Mouse (Mus musculus) intestine, postnatal 0 days (tissue): ENCODE data around the gene Cox14. TPM values are rescaled to one million over a fixed set of nuclear protein-coding genes. Genes with fewer than 3 reads are reported as not detected.
"Not testable (repeated sequence)": the region's sequence is repeated elsewhere in the genome, so short reads cannot be mapped to it uniquely, and the experiment has no call there.

ENCODE experiments used
- ATAC-seq: fragments of 200-750 bp; cut with Nextera tagmentation; 2 replicates; pipeline ENCODE4 v1.8.0; 2017; ENCODE audit warnings: mild to moderate bottlenecking, moderate TSS enrichment, moderate library complexity
- H3K27ac ChIP-seq: fragments of 300-500 bp; sonication (generic); 2 replicates; pipeline ENCODE4 v1.5.1; 2014; ENCODE audit warnings: mild to moderate bottlenecking, low read depth, low read length, moderate library complexity
- H3K27me3 ChIP-seq: fragments of 300-500 bp; sonication (generic); replicated peaks from 2 replicates; pipeline ENCODE4 v1.6.1; 2014; ENCODE audit warnings: low read length, mixed read lengths; ENCODE audit not compliant: control insufficient read depth, insufficient read depth
- H3K36me3 ChIP-seq: fragments of 300-500 bp; sonication (generic); 2 replicates; pipeline ENCODE4 v1.6.1; 2014; ENCODE audit warnings: mild to moderate bottlenecking, moderate library complexity; ENCODE audit not compliant: control insufficient read depth, insufficient read depth
- H3K4me1 ChIP-seq: fragments of 300-500 bp; sonication (generic); replicated peaks from 2 replicates; pipeline ENCODE4 v1.6.1; 2014; ENCODE audit warnings: antibody characterized with exemption, low read length, mixed read lengths; ENCODE audit not compliant: control insufficient read depth, insufficient read depth
- H3K4me2 ChIP-seq: fragments of 300-500 bp; sonication (generic); replicated peaks from 2 replicates; pipeline ENCODE4 v1.6.1; 2014; ENCODE audit warnings: low read depth, mild to moderate bottlenecking, moderate library complexity
- H3K4me3 ChIP-seq: fragments of 300-500 bp; sonication (generic); 2 replicates; pipeline ENCODE4 v1.5.1; 2014; ENCODE audit warnings: low read depth, low read length
- H3K9ac ChIP-seq: fragments of 300-500 bp; sonication (generic); 2 replicates; pipeline ENCODE4 v1.6.1; 2014; ENCODE audit warnings: mild to moderate bottlenecking, low read depth, low read length
- H3K9me3 ChIP-seq: fragments of 300-500 bp; sonication (generic); 2 replicates; pipeline ENCODE4 v1.6.1; 2016; ENCODE audit warnings: mixed run types; ENCODE audit not compliant: control insufficient read depth
- CTCF ChIP-seq: sonication (generic); IDR thresholded peaks from 2 replicates; pipeline ENCODE4 v1.5.1; 2016; ENCODE audit warnings: low read depth, mild to moderate bottlenecking, control low read depth, antibody characterized with exemption, moderate library complexity
- WGBS: fragments of 180-500 bp; shearing (Covaris S2); extraction: QIAGEN DNeasy Blood & Tissue Kit; methylation state at CpG from one replicate; pipeline ENCODE4 v1.1.7; 2014; 5-methylcytosine and 5-hydroxymethylcytosine counted together
- polyA plus RNA-seq: library from polyadenylated mRNA; unstranded; fragments of >200 nt; fragmentation: Nextera tagmentation; extraction: Ambion mirVana; gene quantifications from 2 replicates; pipeline ENCODE4 v1.2.1, GENCODE M21; 2015

Gene Cox14
- polyA plus RNA-seq, 1 experiment from 2014 or later: 298 TPM

DNA sequence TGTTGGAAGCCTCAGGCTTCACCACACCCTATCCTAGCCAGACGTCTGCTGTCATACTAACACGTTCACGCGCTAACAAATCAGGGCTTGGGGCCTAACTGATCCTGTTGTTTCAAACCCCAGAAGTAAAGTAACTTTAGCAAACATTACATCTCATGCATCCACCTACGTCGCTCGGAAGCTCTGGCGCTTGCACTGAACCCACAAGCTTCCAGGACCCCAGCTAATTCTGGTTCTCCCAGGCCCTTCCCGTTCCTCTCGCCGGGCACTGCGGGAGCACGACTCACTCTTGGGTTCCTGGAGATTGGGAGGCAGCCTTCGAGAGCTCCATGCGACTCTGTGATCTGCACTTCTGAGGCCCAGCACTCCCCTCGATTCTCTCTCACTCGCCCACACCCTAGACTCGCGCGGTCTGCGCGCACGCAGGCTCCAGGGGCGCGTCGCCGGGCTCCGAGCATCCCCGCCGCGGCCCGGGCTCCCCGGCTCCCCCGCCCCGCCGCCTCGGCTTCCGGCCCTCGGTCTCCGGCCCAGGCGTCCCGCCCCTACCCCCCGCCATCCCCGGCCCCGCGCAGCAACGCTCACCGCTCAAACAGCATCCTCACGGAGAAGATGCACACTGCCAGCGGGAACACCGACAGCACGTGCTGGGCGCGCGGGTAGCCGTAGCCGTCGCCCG, 46.3 kb downstream of the Cox14 start:
- H3K4me3 ChIP-seq: peak overlapping the region; percentile 84
- under 1% methylated on average over 46 of the region's 59 CpGs for WGBS
- H3K4me2 ChIP-seq: peak overlapping the region; percentile 92

DNA sequence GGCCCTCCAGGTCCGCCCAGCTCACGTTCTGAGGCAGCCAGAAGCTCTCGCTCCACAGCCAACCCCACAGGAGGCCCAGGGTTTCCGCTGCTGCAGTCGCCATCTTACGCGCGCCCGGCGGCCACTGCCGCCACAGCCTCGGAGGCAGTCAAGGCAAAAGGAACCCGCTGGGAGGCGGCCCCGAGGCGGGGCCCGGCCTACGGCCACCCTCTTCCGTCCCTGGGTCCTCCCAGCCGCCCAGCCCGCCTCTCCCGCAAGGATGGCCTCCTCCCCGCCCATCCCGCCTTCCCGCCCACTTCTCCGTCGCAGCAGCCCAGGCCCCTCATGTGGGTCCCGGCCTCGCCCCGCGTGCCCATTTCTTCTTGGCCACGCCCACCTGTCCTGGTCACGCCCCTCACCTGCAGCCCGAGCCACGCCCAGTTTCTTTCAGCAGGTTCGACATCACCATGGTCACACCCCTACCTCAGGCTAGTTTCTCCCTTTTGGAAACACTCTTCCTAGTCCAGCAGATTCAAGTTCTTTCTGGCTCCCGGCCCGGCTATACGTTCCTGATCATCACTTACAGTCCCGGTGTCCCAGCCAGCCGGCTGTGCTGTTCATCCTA, 47.0 kb downstream of the Cox14 start:
- peak; percentile 49 for TF ChIP-seq CTCF

More for the DNA sequence above, 46.3 kb downstream of the Cox14 start:
- Histone ChIP-seq H3K9me3 (no peaks in the 10 kb centered on the region), H3K36me3 (no peaks in the 10 kb centered on the region; the same call in 1 of the 2 replicates), H3K9ac (peak overlapping the region; percentile 73), H3K27ac (peak overlapping the region; percentile 82), H3K27me3 (no peaks in the 10 kb centered on the region), H3K4me1 (no peaks in the 10 kb centered on the region; the same call in 1 of the 2 replicates)
- no peak for TF ChIP-seq CTCF
- peak; percentile 50 for ATAC-seq

DNA sequence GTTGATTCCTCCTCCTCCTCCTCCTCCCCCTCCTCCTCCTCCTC, 47.3 kb downstream of the Cox14 start, which contains the start of gene Cers5:
Gene Cers5, minus strand, starts transcription at position 5 of the 44 bp plus-strand sequence.
- peak within 1 kb of the TSS; percentile 84 for H3K4me3 ChIP-seq
- H3K4me1 ChIP-seq, H3K27me3 ChIP-seq, H3K36me3 ChIP-seq, H3K9me3 ChIP-seq, ATAC-seq: not testable (repeated sequence)
- H3K27ac ChIP-seq: peak within 1 kb of the TSS; percentile 82
- H3K9ac ChIP-seq: peak within 1 kb of the TSS; percentile 73
- peak within 1 kb of the TSS; percentile 92 for H3K4me2 ChIP-seq

More for the DNA sequence above, 47.0 kb downstream of the Cox14 start:
- H3K27ac ChIP-seq: peak overlapping the region; percentile 82
- H3K9me3 ChIP-seq: no peaks in the 10 kb centered on the region
- no peaks in the 10 kb centered on the region for H3K27me3 ChIP-seq
- under 1% methylated on average over 33 of the region's 41 CpGs for WGBS
- peak overlapping the region; percentile 92 for H3K4me2 ChIP-seq
- peak overlapping the region; percentile 84 for H3K4me3 ChIP-seq
- ATAC-seq: peak; percentile 92
- H3K36me3 ChIP-seq: no peaks in the 10 kb centered on the region; the same call in 1 of the 2 replicates
- no peaks in the 10 kb centered on the region; the same call in 1 of the 2 replicates for H3K4me1 ChIP-seq
- H3K9ac ChIP-seq: peak overlapping the region; percentile 73

DNA sequence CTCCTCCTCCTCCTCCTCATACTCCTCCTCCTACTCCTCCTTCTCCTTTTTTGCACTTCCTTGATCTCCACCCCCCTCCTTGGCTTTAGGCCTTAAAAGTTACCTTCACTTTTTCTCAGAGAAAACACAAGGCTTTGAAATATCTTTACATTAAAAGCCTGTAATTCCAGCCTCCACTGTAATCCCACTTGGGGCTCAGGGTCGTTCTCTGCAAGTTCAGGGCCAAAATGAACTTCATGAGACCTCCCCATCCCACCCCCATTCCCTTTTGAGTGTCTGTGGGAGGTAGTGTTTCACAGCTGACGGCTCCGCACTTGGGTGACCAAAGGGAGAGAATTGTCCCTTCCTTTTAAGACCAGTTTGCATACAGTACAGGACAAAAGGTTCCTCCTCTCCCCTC, 47.5 kb downstream of the Cox14 start:
- H3K4me2 ChIP-seq: no peak overlapping the region; the same call in 1 of the 2 replicates
- WGBS: 47% methylated on average over 3 of the region's 3 CpGs

More for the DNA sequence above, 47.5 kb downstream of the Cox14 start:
- Histone ChIP-seq H3K27me3 (no peaks in the 10 kb centered on the region), H3K4me3 (no peak overlapping the region), H3K9me3 (no peaks in the 10 kb centered on the region), H3K4me1 (no peaks in the 10 kb centered on the region; the same call in 1 of the 2 replicates), H3K27ac (no peak overlapping the region), H3K36me3 (peaks cover 5% of the 10 kb centered on the region; the same call in 1 of the 2 replicates), H3K9ac (no peak overlapping the region)
- no peak for TF ChIP-seq CTCF
- ATAC-seq: no peak

Other genes starting within 250 kb of the Cox14 start
- 1.5 and 1.6 TPM in 2 replicates for gene Faim2, start 197.5 kb upstream of the Cox14 start, polyA plus RNA-seq
- gene Aqp2, start 146.6 kb upstream of the Cox14 start, polyA plus RNA-seq: not detected in 2 replicates
- gene Aqp5, start 134.8 kb upstream of the Cox14 start, polyA plus RNA-seq: 0.14 TPM in 1 of 2 replicates, not detected in the other
- gene Aqp6, start 124.2 kb upstream of the Cox14 start, polyA plus RNA-seq: not detected in 2 replicates
- 23.2 and 25.7 TPM in 2 replicates for gene Racgap1, start 74.0 kb upstream of the Cox14 start, polyA plus RNA-seq
- gene Asic1, start 55.2 kb upstream of the Cox14 start, polyA plus RNA-seq: 1.4 and 2.1 TPM in 2 replicates
- gene Smarcd1, start 23.5 kb upstream of the Cox14 start, polyA plus RNA-seq: 13.2 and 13.3 TPM in 2 replicates
- gene Gm17349, start 20.1 kb upstream of the Cox14 start, polyA plus RNA-seq: 1.2 and 3.0 TPM in 2 replicates
- 124 and 136 TPM in 2 replicates for gene Gpd1, start 8.1 kb upstream of the Cox14 start, polyA plus RNA-seq
- gene Cers5, start 47.3 kb downstream of the Cox14 start, polyA plus RNA-seq: 18.7 and 19.2 TPM in 2 replicates
- 64.3 and 78.9 TPM in 2 replicates for gene Lima1, start 149.8 kb downstream of the Cox14 start, polyA plus RNA-seq
- not detected in 2 replicates for gene Fam186a, start 241.4 kb downstream of the Cox14 start, polyA plus RNA-seq
- gene Larp4, start 244.4 kb downstream of the Cox14 start, polyA plus RNA-seq: 29.7 and 32.5 TPM in 2 replicates